Mouse (Mus musculus) heart, postnatal 14 days (tissue): ENCODE results near the gene Ugt1a10. TPM values are rescaled to one million over a fixed set of nuclear protein-coding genes. Genes with fewer than 3 reads are reported as not detected.
"Not testable (repeated sequence)": the region's sequence is repeated elsewhere in the genome, so short reads cannot be mapped to it uniquely, and the experiment has no call there.

Source experiments
- DNase-seq, 2 experiments: peaks; one replicate each; pipeline ENCODE4 v3.0.0; 2021 to 2022
- intact Hi-C: fragments of 180-260 bp; cut with DNase I; formaldehyde crosslinking; loops from one replicate; pipeline ENCODE4 v1.15.1; 2025
- total RNA-seq, 2 experiments: library from RNA; stranded (reverse); gene quantifications; 2 replicates each; pipeline ENCODE4 v1.2.3; 2021

Ugt1a10 gene
- total RNA-seq, 2 experiments from 2014 or later, result not detected

DNA sequence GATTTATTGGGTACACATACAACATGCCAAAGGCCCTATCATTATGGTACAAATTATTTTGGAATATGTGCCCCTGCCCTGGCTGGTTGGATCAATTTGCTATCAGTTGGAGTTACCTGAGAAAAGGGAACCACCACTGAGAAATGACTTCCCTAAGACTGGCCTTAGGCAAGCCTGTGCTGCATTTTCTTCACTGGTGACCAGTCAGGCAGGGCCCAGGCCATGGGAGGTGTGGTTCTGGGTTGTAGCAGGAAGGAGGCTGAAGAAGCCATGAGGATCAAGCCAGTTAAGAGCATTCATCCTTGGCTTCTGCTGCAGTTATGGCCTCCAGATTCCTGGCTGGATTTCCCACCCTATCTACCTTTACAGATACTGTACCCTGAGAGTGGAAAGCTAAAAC, 37.2 kb downstream of the Ugt1a10 start:
- no peak for DNase-seq

DNA sequence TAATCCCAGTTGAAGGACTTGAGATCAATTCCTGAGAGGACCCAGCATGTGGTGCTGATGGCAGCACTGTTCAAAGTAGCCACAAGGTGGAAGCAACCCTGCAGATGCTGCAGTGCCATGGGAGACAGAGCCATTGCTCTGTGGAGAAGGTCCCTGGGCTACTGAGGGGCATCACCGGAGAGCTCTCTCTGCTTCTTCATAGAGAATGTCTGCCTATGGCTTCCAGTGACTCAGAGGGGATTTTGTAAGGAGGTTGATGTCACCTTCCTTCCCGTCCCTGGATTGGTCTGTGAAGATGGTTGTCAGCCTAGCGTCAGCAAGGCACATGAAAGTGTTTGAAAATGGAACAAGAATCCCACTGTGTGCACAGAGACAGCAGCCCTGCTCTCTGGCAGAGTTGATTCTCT, 39.1 kb downstream of the Ugt1a10 start:
- intact Hi-C loops, DNase-seq: not testable (repeated sequence)

More for the DNA sequence above, 37.2 kb downstream of the Ugt1a10 start:
- intact Hi-C loops, result no loop called here

DNA sequence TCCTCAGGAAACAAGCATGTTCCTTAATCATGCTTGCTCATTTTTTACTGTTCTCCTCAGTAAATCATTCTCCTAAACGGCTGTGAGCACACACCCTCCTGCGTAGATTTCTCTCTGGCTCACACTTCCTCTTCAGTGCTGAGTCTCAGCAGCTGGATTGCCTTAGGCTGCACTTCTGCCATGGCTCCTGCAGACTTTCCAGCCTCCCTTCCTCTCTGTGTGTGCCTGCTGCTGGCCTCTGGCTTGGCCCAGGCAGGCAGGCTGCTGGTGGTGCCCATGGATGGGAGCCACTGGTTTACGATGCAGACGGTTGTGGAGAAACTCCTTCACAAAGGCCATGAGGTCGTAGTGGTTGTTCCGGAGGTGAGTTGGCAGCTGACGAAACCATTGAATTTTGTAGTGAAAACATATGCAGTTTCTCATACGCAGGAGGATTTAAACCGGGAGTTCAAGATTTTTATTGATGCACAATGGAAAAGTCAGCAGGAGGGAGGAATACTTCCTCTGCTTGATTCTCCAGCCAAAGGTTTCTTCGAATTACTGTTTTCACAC, 39.8 kb downstream of the Ugt1a10 start, which contains the start of gene Ugt1a7c:
Gene Ugt1a7c, plus strand, starts transcription at position 122 of the 552 bp plus-strand sequence.
- intact Hi-C loops, result no loop called here
- peak; percentile 29 to 34 for DNase-seq

DNA sequence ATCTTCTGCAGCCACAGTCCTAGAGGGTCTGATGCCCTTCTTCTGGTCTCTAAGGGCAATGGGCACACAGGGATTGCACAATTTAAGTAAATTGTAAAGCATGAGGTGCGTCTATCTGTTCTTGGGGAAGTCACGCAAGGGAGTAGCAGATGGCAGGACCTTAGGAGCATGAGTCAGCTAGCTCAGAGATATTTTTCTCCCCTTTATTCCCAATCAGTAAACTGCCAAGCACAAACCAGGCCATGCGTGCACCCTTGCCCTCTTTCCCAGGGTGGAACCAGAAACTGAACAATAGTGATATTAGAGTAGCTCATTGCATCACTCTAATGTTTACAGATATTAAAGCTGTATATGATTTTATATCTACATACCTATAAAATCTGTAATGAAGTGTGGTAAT, 43.4 kb downstream of the Ugt1a10 start:
- intact Hi-C loops, DNase-seq: not testable (repeated sequence)

DNA sequence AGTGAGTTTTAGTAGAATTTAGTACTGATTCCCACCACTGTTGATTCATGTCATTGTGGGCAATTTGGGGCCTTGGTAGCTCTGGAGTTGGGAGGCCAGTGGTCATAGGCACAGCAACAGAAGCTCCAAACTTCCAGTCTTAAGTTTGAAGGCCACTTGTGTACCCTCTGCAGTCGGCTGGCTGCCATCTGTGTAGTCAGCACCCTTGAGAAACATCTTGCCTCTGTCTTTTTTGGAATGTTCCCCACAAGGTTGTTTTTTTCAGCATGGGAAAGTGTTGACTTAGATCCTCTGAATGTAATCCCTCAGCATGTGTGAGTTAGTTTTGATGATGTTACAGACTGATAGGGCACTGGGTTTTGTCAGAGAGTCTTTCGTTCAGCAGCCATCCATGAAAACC, 44.5 kb downstream of the Ugt1a10 start:
- intact Hi-C loops, DNase-seq: not testable (repeated sequence)

DNA sequence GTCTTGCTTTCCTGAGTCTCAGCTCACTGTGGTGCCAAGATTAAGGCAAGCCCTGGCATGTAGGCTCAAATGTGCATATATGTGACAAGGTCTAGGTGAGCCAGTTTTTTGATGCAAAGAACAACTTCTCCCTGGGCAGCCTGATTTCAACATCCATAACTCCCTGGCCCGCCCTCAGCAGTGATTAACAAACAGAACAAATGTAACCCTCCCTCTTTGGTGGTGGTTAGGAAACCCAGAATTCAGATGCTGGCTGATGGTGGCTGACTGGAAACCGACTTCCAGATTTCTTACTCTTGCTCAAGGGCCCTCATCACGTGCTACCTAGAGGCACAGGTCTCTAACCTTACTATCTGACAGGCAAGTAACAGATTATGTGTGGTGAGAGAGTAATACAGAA, 47.8 kb downstream of the Ugt1a10 start, which contains the start of gene Ugt1a6b:
Gene Ugt1a6b, plus strand, starts transcription at position 234 of the 400 bp plus-strand sequence.
- intact Hi-C loops, DNase-seq: not testable (repeated sequence)

DNA sequence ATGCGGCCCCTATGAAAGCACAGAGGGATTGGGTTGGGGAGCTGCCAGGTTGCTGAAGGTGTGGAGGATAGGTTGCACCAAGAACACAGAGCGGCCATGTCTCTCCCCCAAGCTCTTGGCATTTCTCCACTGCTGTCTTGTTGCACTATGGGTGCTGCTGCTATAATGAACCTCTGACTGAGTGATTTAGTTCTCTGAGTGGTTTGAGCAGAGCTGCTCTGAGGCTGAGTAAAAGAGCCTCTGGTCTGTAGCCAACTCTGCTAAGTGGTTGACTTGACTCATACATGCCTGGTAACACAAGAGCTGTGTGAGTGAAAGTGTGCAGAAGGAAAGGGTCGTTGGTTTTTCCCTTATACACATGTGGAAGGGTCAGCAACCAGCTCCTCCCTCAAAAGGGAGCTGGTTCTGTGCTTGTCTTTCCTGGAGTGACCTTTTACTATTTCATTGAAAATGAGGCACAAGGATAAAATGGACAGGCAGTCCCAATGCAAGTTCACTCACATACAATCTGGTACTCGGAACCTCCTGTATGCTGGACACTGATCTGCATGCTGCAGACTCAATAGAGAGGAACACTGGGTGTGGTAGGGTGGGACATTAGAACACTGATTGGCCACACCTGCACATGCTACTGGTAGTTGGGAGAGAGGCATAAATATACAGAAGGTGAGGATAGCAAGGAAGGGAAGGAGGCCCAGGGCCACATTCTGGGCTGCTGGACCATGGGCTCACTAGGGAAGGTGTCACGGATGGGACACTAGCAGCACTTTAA, 48.7 kb downstream of the Ugt1a10 start:
- intact Hi-C loops, DNase-seq: not testable (repeated sequence)

DNA sequence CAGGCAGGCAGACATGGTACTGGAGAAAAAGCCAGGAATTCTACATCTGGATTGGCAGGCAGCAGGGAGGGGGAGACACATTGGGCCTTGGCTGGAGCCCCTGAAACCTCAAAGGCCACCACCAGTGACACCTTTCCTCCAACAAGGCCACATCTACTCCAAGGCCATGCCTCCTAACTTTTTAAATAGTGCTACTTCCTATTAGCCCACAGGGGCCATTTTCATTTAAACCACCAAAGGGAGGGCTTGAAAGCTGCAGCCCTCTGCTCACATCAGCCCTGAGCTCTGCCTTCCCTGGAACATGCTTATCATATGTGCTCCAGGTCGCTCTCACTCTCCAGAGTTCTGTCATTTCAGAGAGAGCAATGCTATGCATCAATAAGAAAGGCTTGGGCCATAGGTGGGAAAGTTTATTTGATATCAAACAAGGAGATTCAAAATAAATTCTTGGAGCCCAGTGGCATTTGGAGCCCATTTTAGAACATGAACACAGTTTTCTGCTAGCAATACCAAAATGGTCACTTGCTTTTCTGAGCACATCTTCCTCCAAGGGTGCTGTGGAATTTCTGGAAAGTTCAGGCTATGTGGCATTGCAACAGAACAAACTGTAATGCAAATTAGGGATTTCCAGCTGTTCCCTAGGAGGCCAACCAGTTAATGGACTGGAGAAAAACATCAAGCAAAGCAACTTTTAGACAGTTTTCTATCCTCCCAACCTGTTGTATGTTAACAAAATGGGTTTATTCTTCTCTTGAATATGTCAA, 49.7 kb downstream of the Ugt1a10 start:
- no peak for DNase-seq
- intact Hi-C loops, result no loop called here

DNA sequence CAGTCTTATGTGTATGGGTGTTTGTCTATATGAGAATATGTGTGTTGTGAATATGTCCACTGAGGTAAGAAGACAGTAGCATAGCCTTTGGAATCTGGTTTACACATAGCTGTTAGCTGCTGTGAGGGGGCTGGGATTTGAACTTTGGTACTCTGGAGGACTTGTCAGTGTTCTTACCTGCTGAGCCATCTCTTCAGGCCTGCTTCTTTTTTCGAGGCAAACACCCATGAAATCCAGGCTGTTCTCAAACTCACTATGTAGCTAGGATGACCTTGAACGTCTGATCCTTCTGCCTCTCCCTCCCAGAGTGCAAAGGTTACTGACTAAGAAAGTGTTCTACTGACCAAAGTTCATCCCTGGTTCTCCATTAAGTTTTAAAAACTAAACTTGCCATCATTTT, 50.5 kb downstream of the Ugt1a10 start:
- intact Hi-C loops, result no loop called here

DNA sequence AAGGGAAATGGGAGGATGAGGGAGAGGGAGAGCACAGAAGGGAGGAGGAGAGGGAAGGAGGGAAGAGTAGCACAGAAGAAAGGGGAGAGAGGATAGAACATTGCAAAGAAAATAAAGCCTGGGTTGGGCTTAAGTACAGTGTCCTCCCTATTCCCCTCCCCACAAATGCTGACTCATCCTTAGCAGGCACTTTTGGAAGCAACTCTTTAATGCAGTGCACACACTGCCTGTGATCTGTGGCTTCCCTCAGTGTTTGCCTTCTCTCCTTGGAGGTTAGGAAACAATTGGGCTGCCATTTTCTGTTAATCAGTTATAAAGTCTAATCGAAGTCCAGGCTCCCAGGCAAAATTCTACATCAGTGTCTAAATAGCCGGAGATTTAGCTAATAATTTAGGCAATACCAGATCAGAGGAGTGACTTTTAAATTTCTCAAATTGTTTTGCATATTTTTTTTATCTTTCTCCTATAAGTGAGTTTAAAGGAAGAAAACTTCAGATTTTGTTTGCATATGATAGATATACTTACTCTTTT, 53.9 kb downstream of the Ugt1a10 start:
- DNase-seq, intact Hi-C loops: not testable (repeated sequence)

More for the DNA sequence above, 50.5 kb downstream of the Ugt1a10 start:
- no peak for DNase-seq

DNA sequence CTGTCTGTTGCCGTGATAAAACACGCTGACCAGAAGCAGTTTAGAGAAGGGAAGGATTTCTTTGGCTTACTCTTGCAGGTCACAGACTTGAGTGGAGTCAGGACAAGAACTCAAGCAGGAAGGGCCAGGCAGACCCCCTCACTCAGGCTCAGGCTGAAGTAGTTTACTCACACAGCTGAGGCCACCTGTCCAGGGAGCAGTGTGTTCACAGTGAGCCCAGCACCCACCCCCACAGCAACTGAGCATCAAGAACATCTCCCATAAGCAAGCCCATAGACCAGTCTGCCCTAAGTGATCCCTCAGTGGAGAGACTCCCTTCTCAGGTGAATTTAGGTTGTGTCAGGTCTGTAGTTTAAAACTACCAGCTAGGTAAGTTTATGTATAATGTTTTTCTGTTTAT, 54.4 kb downstream of the Ugt1a10 start:
- intact Hi-C loops, DNase-seq: not testable (repeated sequence)

DNA sequence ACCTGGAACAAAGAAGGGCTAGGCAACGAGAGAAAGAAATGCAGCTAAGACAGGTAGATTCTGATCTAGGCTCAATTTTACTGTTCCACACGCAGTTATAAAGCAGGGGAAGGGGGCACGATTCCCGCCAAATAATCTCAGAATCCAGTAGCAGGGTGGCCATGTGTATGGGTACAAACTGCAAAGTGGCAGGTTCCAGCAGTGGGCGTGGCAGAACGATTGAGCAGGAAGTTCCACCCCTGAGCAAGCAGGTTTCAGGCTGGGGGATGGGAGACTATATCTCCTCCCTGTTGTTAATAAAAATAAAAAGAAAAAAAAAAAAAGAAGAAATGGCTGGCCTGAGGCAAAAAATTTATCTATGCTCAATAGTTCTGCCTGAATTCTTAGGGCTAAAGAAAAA, 57.6 kb downstream of the Ugt1a10 start:
- intact Hi-C loops, DNase-seq: not testable (repeated sequence)

DNA sequence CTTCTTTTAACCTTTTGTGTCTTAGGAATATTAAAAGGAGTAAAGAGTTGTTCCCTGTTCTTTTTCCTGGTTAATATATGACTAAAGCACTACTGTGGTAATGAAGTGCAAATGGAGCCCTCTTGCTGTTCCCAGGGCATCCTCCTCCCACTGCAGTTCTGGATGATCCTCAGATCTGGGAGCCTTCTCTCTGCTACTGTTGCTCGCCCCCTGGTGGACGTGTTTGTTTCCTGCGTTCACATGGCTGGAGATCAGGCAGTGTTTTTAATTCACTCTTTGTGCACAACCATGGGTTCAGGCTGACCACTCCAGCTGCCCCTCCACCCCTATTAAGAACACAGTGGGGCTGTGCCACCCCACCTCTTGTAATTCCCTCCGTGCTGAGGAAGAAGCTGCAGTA, 65.4 kb downstream of the Ugt1a10 start:
- not testable (repeated sequence) for DNase-seq
- intact Hi-C loops, result loop anchor here (5.0 kb wide), 1 partner anchor 118 kb away; no protein-coding TSS in a partner anchor

DNA sequence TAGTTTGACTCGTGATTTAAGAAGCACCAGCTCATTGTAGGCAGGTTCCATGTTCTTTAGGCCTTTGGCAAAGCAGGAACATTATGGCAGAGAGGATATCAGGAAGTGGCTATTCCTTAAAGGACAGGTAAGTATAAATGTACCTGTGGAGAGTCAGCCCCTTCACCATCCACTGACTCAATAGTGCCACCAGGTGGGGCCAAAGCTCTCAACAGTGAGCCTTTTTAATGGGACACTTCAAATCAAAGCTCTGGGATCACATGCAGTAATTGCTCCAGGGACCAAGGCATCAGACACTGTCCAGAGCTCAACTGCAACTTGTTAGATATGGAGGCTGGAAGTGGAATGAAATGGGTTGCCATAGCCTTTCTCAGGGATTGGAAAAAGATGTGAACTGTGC, 66.3 kb downstream of the Ugt1a10 start:
- intact Hi-C loops, result loop anchor here (5.0 kb wide), 1 partner anchor 119 kb away; no protein-coding TSS in a partner anchor
- not testable (repeated sequence) for DNase-seq

DNA sequence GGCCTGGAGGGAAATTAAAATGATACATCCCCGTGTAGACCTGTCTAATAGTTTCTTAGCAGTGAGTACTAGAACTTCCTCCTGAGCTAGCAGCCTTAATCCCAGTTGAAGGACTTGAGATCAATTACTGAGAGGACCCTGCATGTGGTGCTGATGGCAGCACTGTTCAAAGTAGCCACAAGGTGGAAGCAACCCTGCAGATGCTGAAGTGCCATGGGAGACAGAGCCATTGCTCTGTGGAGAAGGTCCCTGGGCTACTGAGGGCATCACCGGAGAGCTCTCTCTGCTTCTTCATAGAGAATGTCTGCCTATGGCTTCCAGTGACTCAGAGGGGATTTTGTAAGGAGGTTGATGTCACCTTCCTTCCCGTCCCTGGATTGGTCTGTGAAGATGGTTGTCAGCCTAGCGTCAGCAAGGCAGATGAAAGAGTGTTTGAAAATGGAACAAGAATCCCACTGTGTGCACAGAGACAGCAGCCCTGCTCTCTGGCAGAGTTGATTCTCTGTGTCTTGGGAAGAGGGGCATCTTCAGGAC, 70.7 kb downstream of the Ugt1a10 start:
- intact Hi-C loops, DNase-seq: not testable (repeated sequence)

DNA sequence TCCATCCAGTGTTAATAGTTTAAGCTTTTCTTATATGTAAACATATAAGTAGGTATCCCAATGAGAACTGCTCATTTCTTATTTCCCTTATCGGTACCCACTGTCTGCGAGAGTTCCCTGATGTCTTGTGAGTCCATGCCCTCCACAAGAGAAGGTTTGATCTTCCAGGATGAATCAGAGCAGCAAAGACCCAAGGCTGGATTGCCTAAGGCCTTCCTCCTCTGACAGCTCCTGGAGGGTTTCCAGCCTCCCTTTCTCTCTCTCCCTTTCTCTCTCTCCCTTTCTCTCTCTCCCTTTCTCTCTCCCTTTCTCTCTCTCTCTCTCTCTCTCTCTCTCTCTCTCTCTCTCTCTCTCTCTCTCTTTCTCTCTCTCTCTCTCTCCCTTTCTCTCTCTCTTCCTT, 73.9 kb downstream of the Ugt1a10 start:
- DNase-seq, intact Hi-C loops: not testable (repeated sequence)

DNA sequence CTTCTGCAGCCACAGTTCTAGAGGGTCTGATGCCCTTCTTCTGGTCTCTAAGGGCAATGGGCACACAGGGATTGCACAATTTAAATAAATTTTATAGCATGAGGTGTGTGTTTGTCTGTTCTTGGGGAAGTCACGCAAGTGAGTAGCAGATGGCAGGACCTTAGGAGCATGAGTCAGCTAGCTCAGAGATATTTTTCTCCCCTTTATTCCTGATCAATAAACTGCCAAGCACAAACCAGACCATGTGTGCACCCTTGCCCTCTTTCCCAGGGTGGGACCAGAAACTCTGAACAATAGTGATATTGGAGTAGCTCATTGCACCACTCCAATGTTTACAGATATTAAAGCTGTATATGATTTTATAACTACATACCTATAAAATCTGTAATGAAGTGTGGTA, 75.0 kb downstream of the Ugt1a10 start:
- DNase-seq, intact Hi-C loops: not testable (repeated sequence)

DNA sequence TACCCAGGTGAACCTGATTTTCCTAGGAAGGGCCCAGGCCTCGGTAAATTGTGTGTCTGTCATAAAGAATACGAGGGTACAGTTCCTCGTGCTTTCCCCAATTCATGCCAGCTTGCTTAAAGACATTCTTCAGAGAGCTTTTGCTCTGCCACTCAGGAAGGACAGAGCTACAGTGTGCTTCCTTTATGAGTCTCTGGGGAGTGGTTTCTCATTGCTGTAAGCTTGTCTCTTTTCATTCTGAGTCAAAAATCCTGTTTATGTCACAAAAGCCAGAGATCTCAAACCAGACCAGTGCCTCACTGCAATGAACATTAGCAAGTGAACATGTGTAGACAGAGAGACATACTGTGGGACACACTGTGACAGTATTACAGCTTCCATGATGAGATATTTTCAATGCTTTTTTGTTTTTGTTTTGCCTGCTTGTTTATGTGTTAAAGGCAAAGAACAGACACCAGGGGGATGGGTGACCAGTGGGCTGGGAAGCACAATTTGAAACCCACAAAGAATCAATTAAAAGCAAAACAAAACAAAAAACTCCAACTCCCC, 78.8 kb downstream of the Ugt1a10 start:
- DNase-seq, result no peak
- intact Hi-C loops, result no loop called here

DNA sequence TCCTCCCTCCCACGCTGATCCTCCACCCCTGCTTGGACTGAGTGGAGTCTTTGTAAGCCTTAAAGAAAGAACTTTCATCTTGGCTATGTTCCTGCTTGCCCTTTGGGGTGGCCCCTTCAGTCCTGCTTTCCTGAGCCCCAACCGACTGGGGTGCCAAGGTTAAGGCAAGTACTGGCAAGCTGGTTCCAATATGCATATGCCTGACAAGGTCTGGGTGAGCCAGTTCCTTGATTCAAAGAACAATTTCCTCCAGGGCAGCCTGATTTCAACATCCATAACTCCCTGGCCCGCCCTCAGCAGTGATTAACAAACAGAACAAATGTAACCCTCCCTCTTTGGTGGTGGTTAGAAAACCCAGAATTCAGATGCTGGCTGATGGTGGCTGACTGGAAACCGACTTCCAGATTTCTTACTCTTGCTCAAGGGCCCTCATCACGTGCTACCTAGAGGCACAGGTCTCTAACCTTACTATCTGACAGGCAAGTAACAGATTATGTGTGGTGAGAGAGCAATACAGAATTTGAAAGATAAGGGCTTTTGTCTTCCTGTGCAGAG, 79.3 kb downstream of the Ugt1a10 start, which contains the start of gene Ugt1a6a:
Gene Ugt1a6a, plus strand, starts transcription at position 353 of the 555 bp plus-strand sequence.
- DNase-seq, result peak; percentile 19 to 29
- intact Hi-C loops, result not testable (repeated sequence)
